ENCODE assay signal across 7 mouse cellular contexts in the genomic region with DNA sequence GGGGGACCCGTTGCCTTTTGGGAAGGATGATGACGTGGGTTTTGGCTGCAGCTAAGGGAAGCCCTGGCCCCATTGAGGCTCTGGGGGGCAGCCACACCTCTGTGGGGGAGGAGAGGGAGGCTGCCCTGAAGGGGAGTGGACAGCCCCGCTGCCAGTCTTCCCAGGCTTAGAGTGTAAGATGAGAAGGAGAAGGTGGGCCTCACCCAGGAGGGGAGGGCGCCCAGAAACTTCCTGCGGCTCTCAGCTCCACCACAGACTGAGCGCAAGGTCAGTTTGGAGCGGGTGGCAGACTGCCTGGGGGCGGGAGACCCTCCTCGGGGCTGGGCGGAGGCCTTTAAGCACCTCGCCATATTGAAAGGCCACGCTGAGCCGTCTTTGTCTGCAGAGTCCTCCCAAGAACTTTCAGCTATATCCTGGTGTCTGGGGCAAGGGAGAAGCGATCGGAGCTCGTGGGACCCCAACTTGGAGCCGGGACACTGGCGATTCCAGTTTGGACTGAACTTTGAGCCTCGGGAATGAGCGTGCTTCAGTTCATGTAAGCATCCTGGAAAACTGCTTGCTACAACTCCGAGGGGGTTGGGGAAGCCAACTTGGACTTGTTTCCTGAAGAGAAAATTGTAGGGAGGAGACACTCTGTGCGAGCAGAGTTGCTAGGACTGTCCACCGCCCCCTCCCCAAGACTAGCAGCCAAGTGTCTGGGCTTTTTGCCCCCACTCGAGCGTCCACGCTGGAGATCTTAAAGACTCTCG. TPM values are rescaled to one million over a fixed set of nuclear protein-coding genes. Genes with fewer than 3 reads are reported as not detected.
A peak's percentile ranks its signal among the peaks of the same experiment; 100 is the strongest.
DNase-seq lines count a peak whose midpoint lies in the region; ATAC-seq lines count a peak whose summit lies in the region.

No protein-coding gene starts in this region.

- DNase-seq in WW6 (ENCODE audit: low read depth, low spot score): peak; percentile 52
- peak; percentile 77 to 91 for DNase-seq in gastrocnemius, postnatal 4 days (ENCODE audit: low spot score in 2 of 2)
- no peak for DNase-seq in cerebellum, adult 9-10 months

- no peaks in the 10 kb centered on the region for H3K9me3 ChIP-seq in intestine, embryonic 15.5 days
- H3K9me3 ChIP-seq in liver, embryonic 16.5 days (replicated peaks; ENCODE audit: control insufficient read depth, low read length): no peaks in the 10 kb centered on the region
- no peaks in the 10 kb centered on the region for H3K9me3 ChIP-seq in neural tube, embryonic 12.5 days

- peak overlapping the region; percentile 92 for H3K27ac ChIP-seq in intestine, embryonic 15.5 days
- H3K27ac ChIP-seq in liver, embryonic 16.5 days (ENCODE audit: low read length): peak overlapping the region; percentile 16
- H3K27ac ChIP-seq in neural tube, embryonic 12.5 days: no peak overlapping the region

- peaks cover 12% of the 10 kb centered on the region for H3K36me3 ChIP-seq in intestine, embryonic 15.5 days
- no peaks in the 10 kb centered on the region for H3K36me3 ChIP-seq in liver, embryonic 16.5 days (ENCODE audit: control insufficient read depth, insufficient read depth)
- H3K36me3 ChIP-seq in neural tube, embryonic 12.5 days: 0 out of 2 replicates have a peak, but pooled peaks cover 5% of the 10 kb centered on the region

- H3K9ac ChIP-seq in intestine, embryonic 15.5 days: peak overlapping the region; percentile 80
- H3K9ac ChIP-seq in liver, embryonic 16.5 days (ENCODE audit: low read depth, low read length): peak overlapping the region; percentile 49
- peak overlapping the region; percentile 49; the same call in 1 of the 2 replicates for H3K9ac ChIP-seq in neural tube, embryonic 12.5 days

- H3K4me3 ChIP-seq in intestine, embryonic 15.5 days (replicated peaks): peak overlapping the region; percentile 59
- H3K4me3 ChIP-seq in liver, embryonic 16.5 days (ENCODE audit: low read depth, low read length): peak overlapping the region; percentile 55
- peak overlapping the region; percentile 39 for H3K4me3 ChIP-seq in neural tube, embryonic 12.5 days

- peak overlapping the region; percentile 86 for H3K4me2 ChIP-seq in intestine, embryonic 15.5 days (replicated peaks)
- H3K4me2 ChIP-seq in liver, embryonic 16.5 days (ENCODE audit: low read depth, low read length): peak overlapping the region; percentile 53
- H3K4me2 ChIP-seq in neural tube, embryonic 12.5 days (replicated peaks): peak overlapping the region; percentile 57

- peak; percentile 89 for ATAC-seq in common myeloid progenitor, adult 5-6 weeks (replicated peaks; ENCODE audit: low read depth, poor library complexity, severe bottlenecking)
- peak; percentile 90 for ATAC-seq in intestine, embryonic 15.5 days
- peak; percentile 90 for ATAC-seq in liver, embryonic 16.5 days (ENCODE audit: low read depth)
- ATAC-seq in neural tube, embryonic 12.5 days (ENCODE audit: low FRiP score, low read depth): peak; percentile 30

- no peaks in the 10 kb centered on the region for H3K27me3 ChIP-seq in intestine, embryonic 15.5 days (replicated peaks)
- H3K27me3 ChIP-seq in liver, embryonic 16.5 days (ENCODE audit: control insufficient read depth, insufficient read depth, low read depth, low read length): peaks cover 7% of the 10 kb centered on the region
- 0 out of 2 replicates have a peak, but pooled peaks cover 3% of the 10 kb centered on the region for H3K27me3 ChIP-seq in neural tube, embryonic 12.5 days (replicated peaks)

- peaks cover 63% of the 10 kb centered on the region for H3K4me1 ChIP-seq in intestine, embryonic 15.5 days (replicated peaks)
- peaks cover 27% of the 10 kb centered on the region for H3K4me1 ChIP-seq in liver, embryonic 16.5 days (ENCODE audit: control insufficient read depth, low read depth, low read length)
- peaks cover 37% of the 10 kb centered on the region for H3K4me1 ChIP-seq in neural tube, embryonic 12.5 days

- WGBS in intestine, embryonic 15.5 days: under 1% methylated on average over 27 of the region's 27 CpGs
- WGBS in liver, embryonic 16.5 days (ENCODE audit: insufficient replicate concordance): 2% methylated on average over 26 of the region's 27 CpGs
- 4% methylated on average over 27 of the region's 27 CpGs for WGBS in neural tube, embryonic 12.5 days

RNA-seq across cellular contexts. Expression of gene Ccdc8, which starts 1.3 kb away (rescaled TPM):
- total RNA-seq in common myeloid progenitor, adult 5-6 weeks (2017): 6.5 and 8.2 TPM in 2 replicates
- 10 to 100 TPM; 32.5 to 33.4 TPM for total RNA-seq in gastrocnemius, postnatal 4 days (2021)
- 28.1 and 29.0 TPM in 2 replicates for polyA plus RNA-seq in intestine, embryonic 15.5 days (2015; fragmentation: Nextera tagmentation; extraction: Ambion mirVana)
- polyA plus RNA-seq in liver, embryonic 16.5 days (2015; fragmentation: Nextera tagmentation; extraction: Ambion mirVana): 5.3 and 5.9 TPM in 2 replicates
- polyA plus RNA-seq in neural tube, embryonic 12.5 days (2016; fragmentation: Nextera tagmentation; extraction: Ambion mirVana): 7.9 and 15.3 TPM in 2 replicates

RNA-seq across cellular contexts. Expression of gene Gm42372, which starts 10.9 kb away (rescaled TPM):
- 0.37 TPM in 1 of 2 replicates, not detected in the other for total RNA-seq in common myeloid progenitor, adult 5-6 weeks (2017)
- total RNA-seq in gastrocnemius, postnatal 4 days (2021): under 1 TPM in 1 of 2 experiments, not detected in 1; 0.05 TPM
- polyA plus RNA-seq in intestine, embryonic 15.5 days (2015; fragmentation: Nextera tagmentation; extraction: Ambion mirVana): 0.28 and 0.44 TPM in 2 replicates
- polyA plus RNA-seq in liver, embryonic 16.5 days (2015; fragmentation: Nextera tagmentation; extraction: Ambion mirVana): 0.04 TPM in 2 replicates
- 1.5 and 2.0 TPM in 2 replicates for polyA plus RNA-seq in neural tube, embryonic 12.5 days (2016; fragmentation: Nextera tagmentation; extraction: Ambion mirVana)

RNA-seq across cellular contexts. Expression of gene Ppp5c, which starts 33.9 kb away (rescaled TPM):
- 75.0 and 99.0 TPM in 2 replicates for total RNA-seq in common myeloid progenitor, adult 5-6 weeks (2017)
- 10 to 100 TPM; 72.9 to 84.4 TPM for total RNA-seq in gastrocnemius, postnatal 4 days (2021)
- polyA plus RNA-seq in intestine, embryonic 15.5 days (2015; fragmentation: Nextera tagmentation; extraction: Ambion mirVana): 81.5 and 89.5 TPM in 2 replicates
- 38.0 and 38.6 TPM in 2 replicates for polyA plus RNA-seq in liver, embryonic 16.5 days (2015; fragmentation: Nextera tagmentation; extraction: Ambion mirVana)
- 112 and 113 TPM in 2 replicates for polyA plus RNA-seq in neural tube, embryonic 12.5 days (2016; fragmentation: Nextera tagmentation; extraction: Ambion mirVana)

RNA-seq across cellular contexts. Expression of gene Pnmal1, which starts 34.3 kb away (rescaled TPM):
- total RNA-seq in common myeloid progenitor, adult 5-6 weeks (2017): 0.09 TPM in 1 of 2 replicates, not detected in the other
- under 1 TPM in 1 of 2 experiments, not detected in 1; 0.16 TPM for total RNA-seq in gastrocnemius, postnatal 4 days (2021)
- 3.0 and 3.1 TPM in 2 replicates for polyA plus RNA-seq in intestine, embryonic 15.5 days (2015; fragmentation: Nextera tagmentation; extraction: Ambion mirVana)
- polyA plus RNA-seq in liver, embryonic 16.5 days (2015; fragmentation: Nextera tagmentation; extraction: Ambion mirVana): 0.02 and 0.05 TPM in 2 replicates
- 25.6 and 26.2 TPM in 2 replicates for polyA plus RNA-seq in neural tube, embryonic 12.5 days (2016; fragmentation: Nextera tagmentation; extraction: Ambion mirVana)

RNA-seq across cellular contexts. Expression of gene Pnmal2, which starts 49.3 kb away (rescaled TPM):
- total RNA-seq in common myeloid progenitor, adult 5-6 weeks (2017): not detected in 2 replicates
- 10 to 100 TPM; 48.6 to 49.6 TPM for total RNA-seq in gastrocnemius, postnatal 4 days (2021)
- 8.1 and 8.3 TPM in 2 replicates for polyA plus RNA-seq in intestine, embryonic 15.5 days (2015; fragmentation: Nextera tagmentation; extraction: Ambion mirVana)
- 0.20 and 0.42 TPM in 2 replicates for polyA plus RNA-seq in liver, embryonic 16.5 days (2015; fragmentation: Nextera tagmentation; extraction: Ambion mirVana)
- polyA plus RNA-seq in neural tube, embryonic 12.5 days (2016; fragmentation: Nextera tagmentation; extraction: Ambion mirVana): 40.2 and 47.5 TPM in 2 replicates

Comparison
In these comparisons a context has a peak if more than half of its experiments do, and no peak if none do; other contexts are left out.
1. ATAC-seq: peak in every context shown above with its lines; median percentile 90 in intestine, embryonic 15.5 days; 90 in liver, embryonic 16.5 days; 89 in common myeloid progenitor, adult 5-6 weeks; 30 in neural tube, embryonic 12.5 days.